Mouse (Mus musculus) forelimb bud, embryonic 11.5 days (tissue): ENCODE measurements around the gene 2410131K14Rik.

Source experiments
- DNase-seq: peaks from one replicate; pipeline ENCODE4 v3.0.0-alpha.2; 2012; ENCODE audit warnings: low read depth, low spot score

2410131K14Rik gene

GRCm38 (mm10) chr5:118310389-118310788 is 65.4 kb downstream of the 2410131K14Rik start:
- no peak for DNase-seq

- DNase-seq, result no peak
Observed at GRCm38 (mm10) chr5:118311251-118311650, 66.2 kb downstream of the 2410131K14Rik start.

DNA sequence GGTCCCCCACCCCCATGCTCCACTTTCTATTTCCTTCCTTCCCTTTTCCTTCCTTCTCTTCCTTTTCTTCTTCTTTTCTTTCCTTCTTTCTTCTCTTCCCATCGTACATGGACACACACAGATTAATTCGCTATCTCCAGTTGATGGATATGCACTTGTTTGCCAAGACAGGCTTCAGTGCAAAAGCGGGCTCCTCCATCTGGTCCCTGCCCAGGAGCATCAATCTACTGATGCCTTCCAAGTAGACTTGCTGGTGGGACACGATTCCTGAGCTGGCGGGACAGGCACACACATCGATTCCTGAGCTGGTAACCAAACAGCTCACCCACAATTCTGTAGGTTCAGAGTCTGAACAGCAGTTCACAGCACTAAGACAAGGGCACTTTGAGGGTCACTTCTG is 68.7 kb downstream of the 2410131K14Rik start:
- no peak for DNase-seq
